Mouse (Mus musculus) E14TG2a.4 (cell line): ENCODE data around the gene Birc6.

Source experiments
- CTCF ChIP-seq: conservative IDR thresholded peaks from 2 replicates; pipeline ENCODE4 v1.5.1; 2014; ENCODE audit warnings: low read length
- POU5F1 ChIP-seq: IDR thresholded peaks from 2 replicates; pipeline ENCODE4 v1.6.1; 2014; ENCODE audit warnings: low read length, borderline replicate concordance

- TF ChIP-seq CTCF, result no peak
- no peak for TF ChIP-seq POU5F1
These were observed 1.4 kb downstream of the Birc6 start for GRCm38 (mm10) chr17:74529533-74529824.
